Mouse (Mus musculus) liver, adult 2 months (tissue): ENCODE data around the gene Fpr3.

ENCODE experiments used
- CTCF ChIP-seq: fragments of 200-500 bp; IDR thresholded peaks from 2 replicates; pipeline ENCODE4 v1.5.1; 2011; ENCODE audit warnings: low read depth, low read length, control low read depth
- POLR2A ChIP-seq: fragments of 200-500 bp; IDR thresholded peaks from 2 replicates; pipeline ENCODE4 v1.6.1; 2011; ENCODE audit warnings: low read length, control low read depth; ENCODE audit not compliant: insufficient read depth; ENCODE audit errors: extremely low read depth

GRCm38 (mm10) chr17:17896039-17896438 is 8.4 kb downstream of the Fpr3 start:
- peak; percentile 31; the same call in 1 of the 2 replicates for TF ChIP-seq CTCF
- no peak for TF ChIP-seq POLR2A
